Mouse (Mus musculus) bone marrow macrophage, adult 2 months (primary cell): ENCODE results near the gene Smim14. TPM values are rescaled to one million over a fixed set of nuclear protein-coding genes. Genes with fewer than 3 reads are reported as not detected.
"Not testable (repeated sequence)": the region's sequence is repeated elsewhere in the genome, so short reads cannot be mapped to it uniquely, and the experiment has no call there.

Experiments
- H3K27ac ChIP-seq: 2 replicates; pipeline ENCODE4 v1.5.1; 2012; ENCODE audit warnings: low read depth, low read length; ENCODE audit not compliant: insufficient read depth
- H3K4me1 ChIP-seq: 2 replicates; pipeline ENCODE4 v1.6.1; 2012; ENCODE audit warnings: low read length; ENCODE audit not compliant: control insufficient read depth, insufficient read depth
- H3K4me3 ChIP-seq: 2 replicates; pipeline ENCODE4 v1.5.1; 2012; ENCODE audit warnings: mild to moderate bottlenecking, low read length, moderate library complexity; ENCODE audit not compliant: insufficient read depth
- CTCF ChIP-seq: IDR thresholded peaks from 2 replicates; pipeline ENCODE4 v1.5.1; 2012; ENCODE audit warnings: low read depth, mild to moderate bottlenecking, low read length, moderate library complexity
- POLR2A ChIP-seq: IDR thresholded peaks from 2 replicates; pipeline ENCODE4 v1.6.1; 2012; ENCODE audit warnings: mild to moderate bottlenecking, low read depth, low read length, borderline replicate concordance
- polyA plus RNA-seq: library from polyadenylated mRNA; stranded (reverse); fragments of >200 nt; gene quantifications from 2 replicates; pipeline ENCODE4 v1.2.4, GENCODE M21; 2012; ENCODE audit not compliant: missing spikeins, insufficient read depth, insufficient read length

The Smim14 gene
- polyA plus RNA-seq, 1 experiment, result 232 TPM

- H3K4me1 ChIP-seq, result peaks cover 5% of the 10 kb centered on the region
- H3K27ac ChIP-seq, result no peak overlapping the region
- no peak overlapping the region for H3K4me3 ChIP-seq
- no peak for TF ChIP-seq POLR2A
- TF ChIP-seq CTCF, result no peak
Observed at GRCm38 (mm10) chr5:65543491-65543890, 6.5 kb upstream of the Smim14 start.

- Histone ChIP-seq H3K4me3 (no peak overlapping the region), H3K4me1 (peaks cover 5% of the 10 kb centered on the region), H3K27ac (no peak overlapping the region)
- TF ChIP-seq POLR2A (no peak), CTCF (no peak)
Observed at GRCm38 (mm10) chr5:65541889-65542288, 4.9 kb upstream of the Smim14 start.

GRCm38 (mm10) chr5:65539786-65540185 lies 2.8 kb upstream of the Smim14 start:
- no peak overlapping the region for H3K4me3 ChIP-seq
- peaks cover 5% of the 10 kb centered on the region for H3K4me1 ChIP-seq
- H3K27ac ChIP-seq, result no peak overlapping the region
- TF ChIP-seq CTCF, result no peak
- TF ChIP-seq POLR2A, result no peak

- TF ChIP-seq CTCF (no peak), POLR2A (no peak)
- Histone ChIP-seq H3K4me1 (peaks cover 5% of the 10 kb centered on the region), H3K4me3 (no peak overlapping the region), H3K27ac (no peak overlapping the region)
Observed at GRCm38 (mm10) chr5:65538829-65539228, 1.8 kb upstream of the Smim14 start.

GRCm38 (mm10) chr5:65538121-65538520 lies 1.1 kb upstream of the Smim14 start:
- Histone ChIP-seq H3K4me1 (peaks cover 5% of the 10 kb centered on the region), H3K4me3 (peak overlapping the region; percentile 97), H3K27ac (peak overlapping the region; percentile 85)
- no peak for TF ChIP-seq CTCF
- no peak for TF ChIP-seq POLR2A

- H3K27ac ChIP-seq, result peak overlapping the region; percentile 85
- H3K4me3 ChIP-seq, result peak overlapping the region; percentile 97
- no peak for TF ChIP-seq CTCF
- TF ChIP-seq POLR2A, result no peak
- peaks cover 5% of the 10 kb centered on the region for H3K4me1 ChIP-seq
Observed at GRCm38 (mm10) chr5:65537420-65538071, 562 bp upstream of the Smim14 start.

- Histone ChIP-seq H3K27ac (peak overlapping the region; percentile 87), H3K4me3 (peak overlapping the region; percentile 97)
- H3K4me1 ChIP-seq, result not testable (repeated sequence)
Observed at GRCm38 (mm10) chr5:65536068-65536465, 917 bp downstream of the Smim14 start.

- TF ChIP-seq POLR2A (no peak), CTCF (no peak)
- peaks cover 3% of the 10 kb centered on the region for H3K4me1 ChIP-seq
- H3K27ac ChIP-seq, result no peak overlapping the region
- H3K4me3 ChIP-seq, result no peak overlapping the region
Observed at GRCm38 (mm10) chr5:65535457-65536067, 1.4 kb downstream of the Smim14 start.

GRCm38 (mm10) chr5:65534496-65534895 lies 2.5 kb downstream of the Smim14 start:
- Histone ChIP-seq H3K27ac (no peak overlapping the region), H3K4me3 (no peak overlapping the region), H3K4me1 (peaks cover 3% of the 10 kb centered on the region)
- TF ChIP-seq POLR2A, result no peak
- TF ChIP-seq CTCF, result no peak

- no peak overlapping the region for H3K4me3 ChIP-seq
- TF ChIP-seq CTCF (no peak), POLR2A (no peak)
- H3K27ac ChIP-seq, result no peak overlapping the region
- no peaks in the 10 kb centered on the region for H3K4me1 ChIP-seq
Observed at GRCm38 (mm10) chr5:65531283-65531682, 5.7 kb downstream of the Smim14 start.
